In the genomic region with DNA sequence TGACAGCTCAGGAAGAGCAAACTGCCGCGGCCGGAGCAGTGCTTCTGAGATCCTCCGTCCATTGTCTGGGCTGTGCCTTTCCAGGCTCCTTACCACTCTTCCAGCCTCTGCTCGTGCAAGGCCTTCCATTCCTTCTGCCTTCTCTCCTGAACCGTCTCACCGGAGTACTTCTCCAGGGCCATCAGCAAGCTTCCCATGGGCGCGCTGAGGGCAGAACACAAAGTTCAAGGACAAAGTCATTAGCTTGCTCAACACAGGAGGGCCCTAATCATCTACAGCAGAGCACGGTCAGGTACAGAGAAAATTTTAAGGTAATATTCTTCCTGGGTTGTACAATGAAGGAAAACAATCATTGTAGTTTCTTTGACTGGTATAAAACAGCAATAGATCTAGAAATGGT, we compare ENCODE assay signal across 20 mouse cellular contexts. TPM values are rescaled to one million over a fixed set of nuclear protein-coding genes. Genes with fewer than 3 reads are reported as not detected.
"Had no signal": no experiment of that assay in that cellular context is flagged by ENCODE, and none has a peak within 500 bp of the region (broad histone marks: within the 10 kb centered on the region; RNA-seq: fewer than 3 reads in every experiment).

No protein-coding gene starts in this region.

- H3K4me2 ChIP-seq: lung, embryonic 14.5 days; midbrain, embryonic 12.5 days; midbrain, embryonic 15.5 days; neural tube, embryonic 13.5 days; neural tube, embryonic 15.5 days; stomach, embryonic 15.5 days had no signal

- H3K9ac ChIP-seq: lung, embryonic 14.5 days; midbrain, embryonic 12.5 days; midbrain, embryonic 15.5 days; neural tube, embryonic 13.5 days; neural tube, embryonic 15.5 days; stomach, embryonic 15.5 days had no signal

- ATAC-seq: midbrain, embryonic 15.5 days had no signal

- H3K4me3 ChIP-seq: midbrain, embryonic 10.5 days; midbrain, embryonic 12.5 days; midbrain, embryonic 15.5 days; myocyte; neural tube, embryonic 13.5 days; neural tube, embryonic 15.5 days; stomach, embryonic 15.5 days had no signal

- H3K27me3 ChIP-seq: midbrain, embryonic 12.5 days; midbrain, embryonic 15.5 days; neural tube, embryonic 13.5 days; neural tube, embryonic 15.5 days; stomach, embryonic 15.5 days had no signal

- H3K27ac ChIP-seq: midbrain, embryonic 10.5 days; midbrain, embryonic 12.5 days; midbrain, embryonic 15.5 days; neural tube, embryonic 13.5 days; neural tube, embryonic 15.5 days; stomach, embryonic 15.5 days; stomach, postnatal 0 days had no signal

- H3K9me3 ChIP-seq: midbrain, embryonic 10.5 days; midbrain, embryonic 12.5 days; midbrain, embryonic 15.5 days; neural tube, embryonic 13.5 days; neural tube, embryonic 15.5 days; stomach, embryonic 15.5 days had no signal

- DNase-seq: lung, adult 18-20 months; lung, embryonic 14.5 days; lung, postnatal 10 days; lung, postnatal 4 days; retina, postnatal 1 day; right cerebral cortex, adult 18-20 months; right cerebral cortex, postnatal 25 days; right cerebral cortex, postnatal 4 days; thymus, adult 2 months; thymus, postnatal 25 days; thymus, postnatal 4 days had no signal

- H3K4me1 ChIP-seq: midbrain, embryonic 10.5 days; midbrain, embryonic 12.5 days; midbrain, embryonic 15.5 days; neural tube, embryonic 13.5 days; neural tube, embryonic 15.5 days; stomach, embryonic 15.5 days had no signal

RNA-seq across cellular contexts. Expression of a gene that starts 47.1 kb away (rescaled TPM):
- total RNA-seq: megakaryocyte-erythroid progenitor cell, adult 5-6 weeks had no signal
